Mouse (Mus musculus) embryonic facial prominence, embryonic 15.5 days (tissue): ENCODE measurements at regions not wholly inside any gene's neighbourhood (a gene's known extent, or its start where the extent isn't known, plus 50 kb on each side); places are given as distances from the start of the nearest gene placed in this dataset.

ENCODE experiments used
- ATAC-seq: fragments of 200-750 bp; cut with Nextera tagmentation; 2 replicates; pipeline ENCODE4 v1.8.0; 2017; ENCODE audit warnings: low read depth, moderate TSS enrichment; ENCODE audit not compliant: insufficient number of reproducible peaks, low FRiP score, low TSS enrichment
- H3K27ac ChIP-seq: fragments of 300-500 bp; sonication (generic); replicated peaks from 2 replicates; pipeline ENCODE4 v1.5.1; 2015; ENCODE audit warnings: mild to moderate bottlenecking, inconsistent platforms
- H3K27me3 ChIP-seq: fragments of 300-500 bp; sonication (generic); 2 replicates; pipeline ENCODE4 v1.6.1; 2015; ENCODE audit warnings: inconsistent platforms
- H3K36me3 ChIP-seq: fragments of 300-500 bp; sonication (generic); 2 replicates; pipeline ENCODE4 v1.6.1; 2015; ENCODE audit warnings: mild to moderate bottlenecking, inconsistent platforms
- H3K4me1 ChIP-seq: fragments of 300-500 bp; sonication (generic); 2 replicates; pipeline ENCODE4 v1.6.1; 2015; ENCODE audit warnings: inconsistent platforms
- H3K4me2 ChIP-seq: fragments of 300-500 bp; sonication (generic); replicated peaks from 2 replicates; pipeline ENCODE4 v1.6.1; 2015; ENCODE audit warnings: mild to moderate bottlenecking, inconsistent platforms
- H3K4me3 ChIP-seq: fragments of 300-500 bp; sonication (generic); replicated peaks from 2 replicates; pipeline ENCODE4 v1.5.1; 2015; ENCODE audit warnings: mild to moderate bottlenecking, inconsistent platforms
- H3K9ac ChIP-seq: fragments of 300-500 bp; sonication (generic); 2 replicates; pipeline ENCODE4 v1.6.1; 2015; ENCODE audit warnings: inconsistent platforms
- H3K9me3 ChIP-seq: fragments of 300-500 bp; sonication (generic); replicated peaks from 2 replicates; pipeline ENCODE4 v1.6.1; 2016; ENCODE audit warnings: inconsistent platforms
- WGBS: fragments of 180-500 bp; shearing (Covaris S2); methylation state at CpG from one replicate; pipeline ENCODE4 v1.1.7; 2015; 5-methylcytosine and 5-hydroxymethylcytosine counted together

DNA sequence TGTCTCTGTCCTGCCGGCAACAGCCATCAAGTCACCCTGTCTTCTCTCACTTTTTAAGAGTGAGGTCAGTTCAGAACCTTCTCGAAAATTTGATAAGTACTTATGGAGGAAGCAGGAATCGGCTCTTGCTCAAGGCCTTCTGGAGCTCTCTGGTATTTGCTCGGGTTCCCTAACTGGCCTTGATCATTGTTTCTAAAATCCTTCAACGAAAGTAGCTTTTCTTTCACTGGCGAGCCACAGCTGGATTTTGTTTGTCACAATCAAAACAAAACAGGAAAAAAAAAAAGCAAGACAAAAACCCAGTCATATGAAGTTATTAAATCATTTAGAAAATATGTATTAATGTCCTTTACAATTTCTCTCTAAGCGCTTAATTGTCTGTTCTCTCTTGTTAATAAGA, 156.6 kb upstream of the Tex13c2 start:
- Histone ChIP-seq H3K27me3 (no peaks in the 10 kb centered on the region), H3K36me3 (no peaks in the 10 kb centered on the region), H3K27ac (no peak overlapping the region), H3K9me3 (no peaks in the 10 kb centered on the region), H3K9ac (no peak overlapping the region), H3K4me1 (no peaks in the 10 kb centered on the region), H3K4me2 (no peak overlapping the region), H3K4me3 (no peak overlapping the region)
- no peak for ATAC-seq
- 63% methylated on average over 7 of the region's 7 CpGs for WGBS

DNA sequence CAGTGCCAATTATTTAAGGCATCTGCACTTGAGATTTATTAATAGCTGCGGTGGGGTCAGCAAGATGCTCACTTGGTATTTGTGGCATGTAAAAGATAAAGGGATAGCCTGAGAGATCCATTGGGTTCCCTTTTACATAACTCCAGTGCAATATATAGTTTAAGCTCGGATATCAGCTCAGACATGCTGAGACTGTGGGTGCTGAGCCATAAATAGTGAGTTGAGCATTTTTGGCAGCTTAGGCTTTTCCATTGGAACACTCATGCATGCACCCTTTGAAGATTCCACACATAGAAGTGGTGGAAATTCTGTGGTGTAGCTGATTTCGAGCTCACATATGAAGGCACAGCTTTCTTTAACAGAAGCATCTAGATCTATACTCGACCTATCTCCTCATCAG, 155.9 kb upstream of the Tex13c2 start:
- Histone ChIP-seq H3K4me1 (no peaks in the 10 kb centered on the region), H3K27ac (no peak overlapping the region), H3K4me2 (no peak overlapping the region), H3K36me3 (no peaks in the 10 kb centered on the region), H3K27me3 (no peaks in the 10 kb centered on the region), H3K4me3 (no peak overlapping the region), H3K9me3 (no peaks in the 10 kb centered on the region), H3K9ac (no peak overlapping the region)
- no peak for ATAC-seq
- 55% methylated on average over 4 of the region's 4 CpGs for WGBS

GRCm38 (mm10) chrX:42334794-42335193, 154.7 kb upstream of the Tex13c2 start:
- no peak for ATAC-seq
- Histone ChIP-seq H3K27ac (no peak overlapping the region), H3K36me3 (no peaks in the 10 kb centered on the region), H3K9ac (no peak overlapping the region), H3K4me1 (no peaks in the 10 kb centered on the region), H3K27me3 (no peaks in the 10 kb centered on the region), H3K4me3 (no peak overlapping the region), H3K4me2 (no peak overlapping the region), H3K9me3 (no peaks in the 10 kb centered on the region)
- WGBS = 81% methylated on average over 2 of the region's 2 CpGs

- Histone ChIP-seq H3K4me3 (no peak overlapping the region), H3K9ac (no peak overlapping the region), H3K27me3 (no peaks in the 10 kb centered on the region), H3K27ac (no peak overlapping the region), H3K4me1 (no peaks in the 10 kb centered on the region), H3K36me3 (no peaks in the 10 kb centered on the region), H3K4me2 (no peak overlapping the region), H3K9me3 (no peaks in the 10 kb centered on the region)
- WGBS = 76% methylated on average over 3 of the region's 3 CpGs
- ATAC-seq = no peak
Measured at GRCm38 (mm10) chrX:42336772-42337171, 152.7 kb upstream of the Tex13c2 start.

- Histone ChIP-seq H3K4me1 (no peaks in the 10 kb centered on the region), H3K27ac (no peak overlapping the region), H3K4me2 (no peak overlapping the region), H3K27me3 (no peaks in the 10 kb centered on the region), H3K36me3 (no peaks in the 10 kb centered on the region), H3K4me3 (no peak overlapping the region), H3K9me3 (no peaks in the 10 kb centered on the region), H3K9ac (no peak overlapping the region)
- 61% methylated on average over 7 of the region's 7 CpGs for WGBS
- ATAC-seq = no peak
Measured at GRCm38 (mm10) chrX:42342362-42342761, 147.1 kb upstream of the Tex13c2 start.

GRCm38 (mm10) chrX:42342951-42343879, 146.3 kb upstream of the Tex13c2 start:
- no peaks in the 10 kb centered on the region for H3K36me3 ChIP-seq
- H3K27me3 ChIP-seq = no peaks in the 10 kb centered on the region
- H3K4me3 ChIP-seq = no peak overlapping the region
- ATAC-seq = no peak
- no peaks in the 10 kb centered on the region for H3K9me3 ChIP-seq
- no peak overlapping the region for H3K9ac ChIP-seq
- no peaks in the 10 kb centered on the region for H3K4me1 ChIP-seq
- 27% methylated on average over 16 of the region's 16 CpGs for WGBS
- H3K4me2 ChIP-seq = no peak overlapping the region; the same call in 1 of the 2 replicates
- H3K27ac ChIP-seq = no peak overlapping the region

DNA sequence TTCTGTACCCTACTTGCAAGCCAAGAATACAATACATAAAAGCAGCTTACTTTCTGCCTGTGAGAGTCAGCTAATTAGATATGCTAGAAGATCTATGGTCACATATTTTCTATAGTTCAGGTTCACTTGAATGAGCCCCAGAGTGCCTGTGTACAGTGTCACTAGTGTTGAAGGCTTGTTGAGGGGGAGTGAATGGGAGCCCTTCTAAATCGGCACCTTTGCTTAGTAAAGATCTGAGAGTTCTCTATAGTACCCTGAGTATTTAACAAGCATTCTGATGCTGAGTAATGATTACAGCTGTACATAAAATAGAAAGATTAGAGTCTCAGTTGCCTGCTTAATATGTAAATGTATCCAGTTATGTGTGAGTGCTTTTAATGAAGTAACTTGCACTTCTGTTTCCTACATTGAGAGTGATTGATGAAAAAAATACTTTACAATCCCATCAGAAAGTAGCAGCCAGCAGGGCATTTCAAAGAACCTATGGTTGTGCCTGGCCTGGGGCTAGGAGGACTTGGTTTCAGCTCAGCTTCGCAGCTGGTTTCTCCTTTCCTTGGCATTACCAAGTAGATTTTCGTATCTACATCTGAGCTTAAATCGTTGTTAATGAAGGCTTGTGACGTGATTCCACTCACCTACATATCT, 136.8 kb upstream of the Tex13c2 start:
- ATAC-seq = no peak
- no peak overlapping the region for H3K27ac ChIP-seq
- H3K9ac ChIP-seq = no peak overlapping the region
- H3K4me3 ChIP-seq = no peak overlapping the region
- H3K27me3 ChIP-seq = no peaks in the 10 kb centered on the region
- WGBS = 67% methylated on average over 5 of the region's 5 CpGs
- no peaks in the 10 kb centered on the region for H3K4me1 ChIP-seq
- H3K4me2 ChIP-seq = no peak overlapping the region
- H3K36me3 ChIP-seq = no peaks in the 10 kb centered on the region
- H3K9me3 ChIP-seq = no peaks in the 10 kb centered on the region

DNA sequence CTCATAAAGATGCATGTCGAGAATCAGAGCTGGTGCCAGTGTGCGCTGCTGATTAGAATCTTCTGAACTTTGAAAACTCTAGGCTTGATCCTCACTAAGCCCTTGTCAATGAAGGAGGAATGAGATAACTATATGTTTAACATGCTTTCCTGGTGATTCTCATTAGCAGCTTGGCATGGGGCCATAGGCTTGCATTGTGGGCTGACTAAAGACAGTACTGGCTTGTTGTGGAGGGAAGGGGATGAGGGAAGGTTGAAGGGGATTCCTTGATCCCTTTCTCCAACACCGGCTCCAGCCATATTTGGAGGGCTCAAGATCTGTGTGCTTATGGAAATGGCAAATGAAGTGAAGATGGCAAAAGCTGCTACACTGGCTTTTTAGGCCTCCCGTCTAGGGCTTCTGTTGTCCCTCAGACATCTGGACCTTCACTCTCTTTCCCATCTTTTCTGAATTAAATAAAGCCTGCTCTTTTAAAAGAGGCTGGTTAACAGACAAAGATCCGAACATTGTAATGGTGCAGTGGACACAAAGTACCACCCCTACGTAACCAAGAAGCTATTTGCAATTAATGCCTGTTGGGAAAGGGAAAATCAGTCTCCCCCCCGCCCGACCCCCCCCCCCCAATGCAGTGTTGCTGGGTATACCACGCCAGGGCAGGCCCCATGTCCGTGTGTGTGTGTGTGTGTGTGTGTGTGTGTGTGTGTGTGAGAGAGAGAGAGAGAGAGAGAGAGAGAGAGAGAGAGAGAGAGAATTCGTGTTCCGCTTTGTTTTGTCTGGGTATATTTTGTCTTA, 129.9 kb upstream of the Tex13c2 start:
- Histone ChIP-seq H3K4me1 (no peaks in the 10 kb centered on the region), H3K4me2 (peak overlapping the region; percentile 40), H3K36me3 (no peaks in the 10 kb centered on the region), H3K9ac (no peak overlapping the region), H3K4me3 (peak overlapping the region; percentile 26), H3K27me3 (no peaks in the 10 kb centered on the region), H3K9me3 (no peaks in the 10 kb centered on the region), H3K27ac (peak overlapping the region; percentile 28; the same call in 1 of the 2 replicates)
- no peak for ATAC-seq
- 26% methylated on average over 12 of the region's 12 CpGs for WGBS

- Histone ChIP-seq H3K4me2 (peak overlapping the region; percentile 40), H3K27ac (peak overlapping the region; percentile 39; the same call in 1 of the 2 replicates), H3K9ac (no peak overlapping the region), H3K4me3 (peak overlapping the region; percentile 26), H3K9me3 (no peaks in the 10 kb centered on the region), H3K4me1 (no peaks in the 10 kb centered on the region), H3K27me3 (no peaks in the 10 kb centered on the region), H3K36me3 (no peaks in the 10 kb centered on the region)
- 17% methylated on average over 14 of the region's 15 CpGs for WGBS
- no peak for ATAC-seq
Measured at GRCm38 (mm10) chrX:42360173-42360931, 129.1 kb upstream of the Tex13c2 start.

- Histone ChIP-seq H3K4me3 (peak overlapping the region; percentile 26), H3K36me3 (no peaks in the 10 kb centered on the region), H3K9me3 (no peaks in the 10 kb centered on the region), H3K9ac (no peak overlapping the region), H3K4me1 (no peaks in the 10 kb centered on the region), H3K27me3 (no peaks in the 10 kb centered on the region), H3K4me2 (peak overlapping the region; percentile 40), H3K27ac (0 out of 2 replicates have a peak overlapping the region, but pooled peaks have one; percentile 39)
- WGBS = 28% methylated on average over 6 of the region's 6 CpGs
- no peak for ATAC-seq
Measured at GRCm38 (mm10) chrX:42360973-42361372, 128.5 kb upstream of the Tex13c2 start.
